Mouse (Mus musculus): Measurements from ENCODE around the gene Aldh2. TPM values are rescaled to one million over a fixed set of nuclear protein-coding genes. Genes with fewer than 3 reads are reported as not detected.
A peak's percentile ranks its signal among the peaks of the same experiment; 100 is the strongest.
"Not testable (repeated sequence)": the region's sequence is repeated elsewhere in the genome, so short reads cannot be mapped to it uniquely, and the experiment has no call there.

The Aldh2 gene
- 224 and 249 TPM in 2 replicates for polyA plus RNA-seq (2015; fragmentation: Nextera tagmentation; extraction: Ambion mirVana)

- ATAC-seq (ENCODE audit: insufficient read depth, low FRiP score): peak; percentile 88
- H3K9me3 ChIP-seq (replicated peaks; ENCODE audit: control insufficient read depth, low read length): no peaks in the 10 kb centered on the region
Measured at GRCm38 (mm10) chr5:121593451-121594401, at the start of gene Aldh2. Aldh2 (minus strand) TSS chr5:121593824.

GRCm38 (mm10) chr5:121639601-121640000 is 46.0 kb upstream of the Aldh2 start:
- H3K36me3 ChIP-seq (ENCODE audit: control insufficient read depth, insufficient read depth, low read length): no peaks in the 10 kb centered on the region
- WGBS: 88% methylated on average over 9 of the region's 9 CpGs
- no peaks in the 10 kb centered on the region for H3K4me1 ChIP-seq (ENCODE audit: control insufficient read depth, insufficient read depth, low read length)
- no peak overlapping the region for H3K27ac ChIP-seq (ENCODE audit: low read length)
- no peak for ATAC-seq (ENCODE audit: insufficient read depth, low FRiP score)
- H3K27me3 ChIP-seq (ENCODE audit: control insufficient read depth, insufficient read depth, low read length): no peaks in the 10 kb centered on the region
- H3K4me3 ChIP-seq (replicated peaks; ENCODE audit: low read length): no peak overlapping the region
- no peak overlapping the region for H3K4me2 ChIP-seq (ENCODE audit: low read depth, low read length)
- no peak overlapping the region for H3K9ac ChIP-seq (ENCODE audit: low read length)
- no peaks in the 10 kb centered on the region for H3K9me3 ChIP-seq (replicated peaks; ENCODE audit: control insufficient read depth, low read length)

More at GRCm38 (mm10) chr5:121593451-121594401, at the start of gene Aldh2:
- no peaks in the 10 kb centered on the region for H3K27me3 ChIP-seq (ENCODE audit: control insufficient read depth, insufficient read depth, low read length)
- H3K4me3 ChIP-seq (replicated peaks; ENCODE audit: low read length): peak within 1 kb of the TSS; percentile 65
- H3K36me3 ChIP-seq (ENCODE audit: control insufficient read depth, insufficient read depth, low read length): no peaks in the 10 kb centered on the region
- WGBS: 3% methylated on average over 47 of the region's 47 CpGs
- H3K9ac ChIP-seq (ENCODE audit: low read length): peak within 1 kb of the TSS; percentile 83
- peak within 1 kb of the TSS; percentile 78 for H3K4me2 ChIP-seq (ENCODE audit: low read depth, low read length)
- peaks cover 22% of the 10 kb centered on the region for H3K4me1 ChIP-seq (ENCODE audit: control insufficient read depth, insufficient read depth, low read length)
- peak within 1 kb of the TSS; percentile 87 for H3K27ac ChIP-seq (ENCODE audit: low read length)

- no peak for ATAC-seq (ENCODE audit: insufficient read depth, low FRiP score)
- Histone ChIP-seq H3K9ac (ENCODE audit: low read length) (no peak overlapping the region), H3K9me3 (replicated peaks; ENCODE audit: control insufficient read depth, low read length) (no peaks in the 10 kb centered on the region), H3K4me1 (ENCODE audit: control insufficient read depth, insufficient read depth, low read length) (no peaks in the 10 kb centered on the region), H3K4me3 (replicated peaks; ENCODE audit: low read length) (no peak overlapping the region), H3K36me3 (ENCODE audit: control insufficient read depth, insufficient read depth, low read length) (no peaks in the 10 kb centered on the region), H3K27me3 (ENCODE audit: control insufficient read depth, insufficient read depth, low read length) (no peaks in the 10 kb centered on the region), H3K27ac (ENCODE audit: low read length) (no peak overlapping the region), H3K4me2 (ENCODE audit: low read depth, low read length) (no peak overlapping the region)
- WGBS: 81% methylated on average over 6 of the region's 6 CpGs
Measured at GRCm38 (mm10) chr5:121637296-121637695, 43.7 kb upstream of the Aldh2 start.

GRCm38 (mm10) chr5:121634668-121635067 is 41.0 kb upstream of the Aldh2 start:
- Histone ChIP-seq H3K4me2 (ENCODE audit: low read depth, low read length) (no peak overlapping the region), H3K27ac (ENCODE audit: low read length) (no peak overlapping the region), H3K9me3 (replicated peaks; ENCODE audit: control insufficient read depth, low read length) (no peaks in the 10 kb centered on the region), H3K9ac (ENCODE audit: low read length) (no peak overlapping the region), H3K27me3 (ENCODE audit: control insufficient read depth, insufficient read depth, low read length) (no peaks in the 10 kb centered on the region), H3K4me3 (replicated peaks; ENCODE audit: low read length) (no peak overlapping the region), H3K36me3 (ENCODE audit: control insufficient read depth, insufficient read depth, low read length) (no peaks in the 10 kb centered on the region), H3K4me1 (ENCODE audit: control insufficient read depth, insufficient read depth, low read length) (no peaks in the 10 kb centered on the region)
- WGBS: 82% methylated on average over 5 of the region's 5 CpGs
- ATAC-seq (ENCODE audit: insufficient read depth, low FRiP score): no peak

- no peaks in the 10 kb centered on the region for H3K27me3 ChIP-seq (ENCODE audit: control insufficient read depth, insufficient read depth, low read length)
- no peak for ATAC-seq (ENCODE audit: insufficient read depth, low FRiP score)
- no peak overlapping the region for H3K9ac ChIP-seq (ENCODE audit: low read length)
- no peaks in the 10 kb centered on the region for H3K9me3 ChIP-seq (replicated peaks; ENCODE audit: control insufficient read depth, low read length)
- H3K4me3 ChIP-seq (replicated peaks; ENCODE audit: low read length): no peak overlapping the region
- H3K4me1 ChIP-seq (ENCODE audit: control insufficient read depth, insufficient read depth, low read length): no peaks in the 10 kb centered on the region
- no peaks in the 10 kb centered on the region for H3K36me3 ChIP-seq (ENCODE audit: control insufficient read depth, insufficient read depth, low read length)
- no peak overlapping the region for H3K27ac ChIP-seq (ENCODE audit: low read length)
- no peak overlapping the region for H3K4me2 ChIP-seq (ENCODE audit: low read depth, low read length)
- WGBS: 39% methylated on average over 3 of the region's 3 CpGs
Measured at GRCm38 (mm10) chr5:121632804-121633203, 39.2 kb upstream of the Aldh2 start.

- not testable (repeated sequence) for H3K27me3 ChIP-seq (ENCODE audit: control insufficient read depth, insufficient read depth, low read length); ATAC-seq (ENCODE audit: insufficient read depth, low FRiP score); H3K4me3 ChIP-seq (replicated peaks; ENCODE audit: low read length); H3K4me2 ChIP-seq (ENCODE audit: low read depth, low read length); H3K4me1 ChIP-seq (ENCODE audit: control insufficient read depth, insufficient read depth, low read length); H3K9me3 ChIP-seq (replicated peaks; ENCODE audit: control insufficient read depth, low read length); H3K9ac ChIP-seq (ENCODE audit: low read length); H3K27ac ChIP-seq (ENCODE audit: low read length); H3K36me3 ChIP-seq (ENCODE audit: control insufficient read depth, insufficient read depth, low read length)
- WGBS: 69% methylated on average over 8 of the region's 9 CpGs
Measured at GRCm38 (mm10) chr5:121631106-121631647, 37.6 kb upstream of the Aldh2 start.

GRCm38 (mm10) chr5:121627871-121628270 is 34.2 kb upstream of the Aldh2 start:
- Histone ChIP-seq H3K4me1 (ENCODE audit: control insufficient read depth, insufficient read depth, low read length) (no peaks in the 10 kb centered on the region), H3K4me3 (replicated peaks; ENCODE audit: low read length) (no peak overlapping the region), H3K27me3 (ENCODE audit: control insufficient read depth, insufficient read depth, low read length) (no peaks in the 10 kb centered on the region), H3K9me3 (replicated peaks; ENCODE audit: control insufficient read depth, low read length) (no peaks in the 10 kb centered on the region), H3K4me2 (ENCODE audit: low read depth, low read length) (no peak overlapping the region), H3K36me3 (ENCODE audit: control insufficient read depth, insufficient read depth, low read length) (no peaks in the 10 kb centered on the region), H3K9ac (ENCODE audit: low read length) (no peak overlapping the region), H3K27ac (ENCODE audit: low read length) (no peak overlapping the region)
- no peak for ATAC-seq (ENCODE audit: insufficient read depth, low FRiP score)
- WGBS: 0% methylated on average over 1 of the region's 1 CpGs

- no peaks in the 10 kb centered on the region for H3K36me3 ChIP-seq (ENCODE audit: control insufficient read depth, insufficient read depth, low read length)
- H3K4me3 ChIP-seq (replicated peaks; ENCODE audit: low read length): no peak overlapping the region
- WGBS: 80% methylated on average over 3 of the region's 3 CpGs
- H3K27ac ChIP-seq (ENCODE audit: low read length): no peak overlapping the region
- H3K4me1 ChIP-seq (ENCODE audit: control insufficient read depth, insufficient read depth, low read length): 0 out of 2 replicates have a peak, but pooled peaks cover 5% of the 10 kb centered on the region
- H3K9me3 ChIP-seq (replicated peaks; ENCODE audit: control insufficient read depth, low read length): no peaks in the 10 kb centered on the region
- H3K9ac ChIP-seq (ENCODE audit: low read length): no peak overlapping the region
- no peaks in the 10 kb centered on the region for H3K27me3 ChIP-seq (ENCODE audit: control insufficient read depth, insufficient read depth, low read length)
- ATAC-seq (ENCODE audit: insufficient read depth, low FRiP score): no peak
- H3K4me2 ChIP-seq (ENCODE audit: low read depth, low read length): no peak overlapping the region
Measured at GRCm38 (mm10) chr5:121623241-121623640, 29.6 kb upstream of the Aldh2 start.

GRCm38 (mm10) chr5:121621102-121621501 is 27.5 kb upstream of the Aldh2 start:
- H3K36me3 ChIP-seq (ENCODE audit: control insufficient read depth, insufficient read depth, low read length): no peaks in the 10 kb centered on the region
- H3K9ac ChIP-seq (ENCODE audit: low read length): no peak overlapping the region
- H3K4me2 ChIP-seq (ENCODE audit: low read depth, low read length): no peak overlapping the region
- no peak overlapping the region for H3K4me3 ChIP-seq (replicated peaks; ENCODE audit: low read length)
- 0 out of 2 replicates have a peak, but pooled peaks cover 7% of the 10 kb centered on the region for H3K4me1 ChIP-seq (ENCODE audit: control insufficient read depth, insufficient read depth, low read length)
- ATAC-seq (ENCODE audit: insufficient read depth, low FRiP score): no peak
- WGBS: 92% methylated on average over 5 of the region's 5 CpGs
- no peaks in the 10 kb centered on the region for H3K9me3 ChIP-seq (replicated peaks; ENCODE audit: control insufficient read depth, low read length)
- H3K27ac ChIP-seq (ENCODE audit: low read length): no peak overlapping the region
- H3K27me3 ChIP-seq (ENCODE audit: control insufficient read depth, insufficient read depth, low read length): no peaks in the 10 kb centered on the region
